Mouse (Mus musculus) kidney, postnatal 25 days (tissue): ENCODE measurements around the gene Cdk6.
"Not testable (repeated sequence)": the region's sequence is repeated elsewhere in the genome, so short reads cannot be mapped to it uniquely, and the experiment has no call there.

ENCODE experiments used
- DNase-seq, 2 experiments: peaks; one replicate each; pipeline ENCODE4 v3.0.0; 2021; ENCODE audit warnings: mixed read lengths in 2 of 2

The Cdk6 gene

GRCm38 (mm10) chr5:3341111-3341911, at the start of gene Cdk6:
Gene Cdk6 (plus strand): TSS chr5:3341485.
- peak; percentile 47 to 64 for DNase-seq

- DNase-seq, result no peak
Observed at GRCm38 (mm10) chr5:3293666-3294065, 47.6 kb upstream of the Cdk6 start.

- DNase-seq, result no peak
Observed at GRCm38 (mm10) chr5:3300801-3301457, 40.4 kb upstream of the Cdk6 start.

- DNase-seq, result no peak
Observed at GRCm38 (mm10) chr5:3301535-3301934, 39.8 kb upstream of the Cdk6 start.

- no peak for DNase-seq
Observed at GRCm38 (mm10) chr5:3303876-3304275, 37.4 kb upstream of the Cdk6 start.

- no peak for DNase-seq
Observed at GRCm38 (mm10) chr5:3306146-3306545, 35.1 kb upstream of the Cdk6 start.

GRCm38 (mm10) chr5:3309122-3309521, 32.2 kb upstream of the Cdk6 start:
- no peak for DNase-seq

GRCm38 (mm10) chr5:3309587-3309986, 31.7 kb upstream of the Cdk6 start:
- no peak for DNase-seq

GRCm38 (mm10) chr5:3311156-3311555, 30.1 kb upstream of the Cdk6 start:
- not testable (repeated sequence) for DNase-seq

GRCm38 (mm10) chr5:3317724-3318123, 23.6 kb upstream of the Cdk6 start:
- DNase-seq, result not testable (repeated sequence)

- no peak for DNase-seq
Observed at GRCm38 (mm10) chr5:3320225-3320624, 21.1 kb upstream of the Cdk6 start.

GRCm38 (mm10) chr5:3322052-3322451, 19.2 kb upstream of the Cdk6 start:
- no peak for DNase-seq

GRCm38 (mm10) chr5:3324116-3324515, 17.2 kb upstream of the Cdk6 start:
- DNase-seq, result no peak

- no peak for DNase-seq
Observed at GRCm38 (mm10) chr5:3329361-3329760, 11.9 kb upstream of the Cdk6 start.

GRCm38 (mm10) chr5:3330932-3331331, 10.4 kb upstream of the Cdk6 start:
- DNase-seq, result no peak

- DNase-seq, result not testable (repeated sequence)
Observed at GRCm38 (mm10) chr5:3333019-3333418, 8.3 kb upstream of the Cdk6 start.

- DNase-seq, result not testable (repeated sequence)
Observed at GRCm38 (mm10) chr5:3340340-3341058, 786 bp upstream of the Cdk6 start.

GRCm38 (mm10) chr5:3341931-3342770, 866 bp downstream of the Cdk6 start:
- peak; percentile 49 to 65 for DNase-seq

GRCm38 (mm10) chr5:3342771-3343565, 1.7 kb downstream of the Cdk6 start:
- peak; percentile 53 to 68 for DNase-seq

- peak; percentile 61 to 80 for DNase-seq
Observed at GRCm38 (mm10) chr5:3343566-3344080, 2.3 kb downstream of the Cdk6 start.

GRCm38 (mm10) chr5:3344081-3344631, 2.9 kb downstream of the Cdk6 start:
- peak; percentile 93 to 94 for DNase-seq
